Mouse (Mus musculus): ENCODE measurements around the gene Cdc42ep3. TPM values are rescaled to one million over a fixed set of nuclear protein-coding genes. Genes with fewer than 3 reads are reported as not detected.

Cdc42ep3 gene
- polyA plus RNA-seq, 1 experiment, result 19.5 TPM

DNA sequence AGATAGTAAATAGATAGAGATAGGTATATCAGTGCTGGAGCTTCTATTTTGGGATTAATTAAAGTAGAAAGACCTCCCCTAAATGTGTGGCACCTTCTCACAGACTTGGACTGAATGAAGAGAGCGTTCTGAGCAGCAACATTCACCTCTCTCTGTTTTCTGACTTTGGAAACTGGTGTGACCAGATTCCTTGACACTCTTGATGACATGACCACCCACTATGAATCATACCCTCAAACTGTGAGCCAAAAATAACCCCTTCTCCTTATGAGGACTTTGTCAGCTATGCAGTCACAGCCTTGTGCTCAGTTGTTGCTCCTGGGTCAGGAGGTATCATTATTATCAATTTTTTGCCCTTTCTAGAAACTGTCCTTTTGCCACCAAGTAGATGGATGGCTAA lies 55.0 kb downstream of the Cdc42ep3 start:
- Histone ChIP-seq H3K4me3 (ENCODE audit: insufficient read depth, low read length) (no peak overlapping the region), H3K4me1 (ENCODE audit: control insufficient read depth, insufficient read depth, low read length) (no peaks in the 10 kb centered on the region), H3K27ac (ENCODE audit: insufficient read depth, low read length) (no peak overlapping the region)
- TF ChIP-seq CTCF (IDR thresholded peaks at IDR 0.05; ENCODE audit: extremely low read depth, insufficient read depth, low read length) (no peak), POLR2A (IDR thresholded peaks at IDR 0.05; ENCODE audit: extremely low read depth, insufficient read depth, low read length) (no peak)

DNA sequence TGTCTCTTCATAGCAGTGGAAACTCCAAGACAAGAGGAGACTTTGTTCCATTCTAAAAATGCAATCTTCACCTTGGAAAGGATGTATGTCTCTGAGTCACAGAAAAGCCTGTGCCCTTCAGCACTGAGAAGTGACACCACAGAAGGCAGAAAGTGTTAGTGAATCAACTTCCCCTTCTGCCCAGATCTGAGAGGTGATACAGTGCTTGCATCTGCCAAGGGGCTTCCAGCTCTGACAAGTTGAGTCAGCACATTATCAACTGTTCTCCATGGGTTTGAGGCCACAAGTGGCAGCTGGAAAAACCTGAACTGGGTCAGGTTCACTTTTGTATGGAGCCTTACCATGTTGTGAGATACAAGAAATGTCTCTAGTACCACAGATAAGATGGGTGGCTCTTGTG lies 55.9 kb downstream of the Cdc42ep3 start:
- no peaks in the 10 kb centered on the region for H3K4me1 ChIP-seq (ENCODE audit: control insufficient read depth, insufficient read depth, low read length)
- H3K27ac ChIP-seq (ENCODE audit: insufficient read depth, low read length), result no peak overlapping the region
- TF ChIP-seq POLR2A (IDR thresholded peaks at IDR 0.05; ENCODE audit: extremely low read depth, insufficient read depth, low read length) (no peak), CTCF (IDR thresholded peaks at IDR 0.05; ENCODE audit: extremely low read depth, insufficient read depth, low read length) (no peak)
- no peak overlapping the region for H3K4me3 ChIP-seq (ENCODE audit: insufficient read depth, low read length)

DNA sequence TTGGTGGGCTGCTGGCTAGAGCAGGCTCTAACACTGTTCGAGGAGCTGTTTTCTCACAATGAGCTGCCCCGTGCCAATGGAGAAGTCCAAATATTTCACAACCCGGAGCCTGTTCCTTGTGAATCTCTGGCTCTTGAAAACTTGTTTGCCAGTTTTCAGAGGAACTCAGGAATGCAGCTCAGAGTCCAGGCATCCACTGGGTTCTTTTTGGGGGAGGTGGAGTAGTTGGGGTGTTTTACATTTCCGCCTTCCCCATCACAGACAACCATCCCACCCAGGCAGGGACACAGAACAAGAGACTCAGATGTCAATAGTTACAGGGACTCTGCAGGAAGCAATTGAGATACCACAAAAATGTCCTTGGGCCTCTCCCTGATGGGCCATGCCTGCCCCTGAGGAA lies 59.0 kb downstream of the Cdc42ep3 start:
- H3K27ac ChIP-seq (ENCODE audit: insufficient read depth, low read length), result no peak overlapping the region
- H3K4me1 ChIP-seq (ENCODE audit: control insufficient read depth, insufficient read depth, low read length), result no peaks in the 10 kb centered on the region
- TF ChIP-seq POLR2A (IDR thresholded peaks at IDR 0.05; ENCODE audit: extremely low read depth, insufficient read depth, low read length), result no peak
- TF ChIP-seq CTCF (IDR thresholded peaks at IDR 0.05; ENCODE audit: extremely low read depth, insufficient read depth, low read length), result no peak
- H3K4me3 ChIP-seq (ENCODE audit: insufficient read depth, low read length), result no peak overlapping the region

DNA sequence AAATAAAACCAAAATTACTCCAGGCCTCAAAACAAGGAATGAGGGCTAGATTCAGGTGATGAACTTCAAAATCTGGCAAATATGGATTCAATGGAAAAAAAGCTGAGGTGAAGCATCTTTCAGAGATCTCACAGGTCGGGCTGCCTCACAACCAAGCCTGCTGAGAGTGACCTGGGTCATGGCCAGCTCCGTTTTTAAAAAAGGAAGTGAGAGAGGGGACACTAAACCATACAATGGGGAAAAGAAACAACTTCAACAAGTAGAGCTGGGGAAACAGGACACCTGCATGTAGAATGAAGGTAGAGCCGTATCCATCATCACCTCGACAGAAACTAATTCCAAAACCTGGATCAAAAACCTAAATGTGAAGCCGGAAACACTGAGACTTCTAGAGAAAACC lies 63.2 kb downstream of the Cdc42ep3 start:
- Histone ChIP-seq H3K4me3 (ENCODE audit: insufficient read depth, low read length) (no peak overlapping the region), H3K4me1 (ENCODE audit: control insufficient read depth, insufficient read depth, low read length) (peaks cover 2% of the 10 kb centered on the region; the same call in 1 of the 2 replicates), H3K27ac (ENCODE audit: insufficient read depth, low read length) (no peak overlapping the region)
- TF ChIP-seq POLR2A (IDR thresholded peaks at IDR 0.05; ENCODE audit: extremely low read depth, insufficient read depth, low read length) (no peak), CTCF (IDR thresholded peaks at IDR 0.05; ENCODE audit: extremely low read depth, insufficient read depth, low read length) (no peak)

DNA sequence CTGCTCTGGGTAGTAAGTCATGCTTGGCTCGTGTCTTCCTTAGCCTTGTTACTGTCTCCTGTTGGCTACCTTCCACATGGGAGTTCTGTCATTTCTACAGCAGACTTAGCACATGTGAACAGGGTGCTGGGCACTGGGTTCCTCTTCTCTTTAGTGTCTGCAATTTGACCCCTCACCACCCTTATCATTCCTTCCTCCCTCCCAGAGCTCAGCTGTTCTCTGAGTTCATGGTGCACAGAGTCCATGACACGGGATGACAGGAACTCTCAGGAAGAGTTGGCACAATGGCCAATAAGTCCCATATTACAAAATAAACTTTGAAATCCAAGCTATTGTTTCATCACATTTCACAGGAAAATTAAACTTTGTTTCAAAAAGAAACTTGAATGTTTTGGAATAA lies 64.2 kb downstream of the Cdc42ep3 start:
- Histone ChIP-seq H3K4me3 (ENCODE audit: insufficient read depth, low read length) (no peak overlapping the region), H3K4me1 (ENCODE audit: control insufficient read depth, insufficient read depth, low read length) (peaks cover 2% of the 10 kb centered on the region; the same call in 1 of the 2 replicates), H3K27ac (ENCODE audit: insufficient read depth, low read length) (no peak overlapping the region)
- TF ChIP-seq POLR2A (IDR thresholded peaks at IDR 0.05; ENCODE audit: extremely low read depth, insufficient read depth, low read length) (no peak), CTCF (IDR thresholded peaks at IDR 0.05; ENCODE audit: extremely low read depth, insufficient read depth, low read length) (no peak)

DNA sequence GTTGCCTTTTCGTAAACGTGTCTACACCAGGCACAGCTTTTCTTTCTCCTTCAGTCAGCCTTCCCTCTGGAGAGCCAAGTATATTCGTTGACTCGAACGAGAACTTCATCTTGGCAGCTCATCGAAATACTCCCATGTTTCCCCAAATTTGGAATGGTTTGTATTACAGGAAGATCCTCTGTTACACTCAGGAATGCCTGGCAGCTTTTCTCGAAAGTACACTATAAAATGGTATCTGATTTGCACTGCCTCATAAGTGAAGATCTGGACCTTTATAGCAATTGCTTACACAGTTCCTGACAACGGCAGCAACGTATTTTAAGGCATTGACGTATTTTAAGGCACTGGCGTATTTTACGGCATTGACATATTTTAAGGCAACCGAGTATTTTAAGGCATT lies 67.6 kb downstream of the Cdc42ep3 start:
- H3K4me1 ChIP-seq (ENCODE audit: control insufficient read depth, insufficient read depth, low read length), result peaks cover 5% of the 10 kb centered on the region
- peak overlapping the region; percentile 22; the same call in 1 of the 2 replicates for H3K27ac ChIP-seq (ENCODE audit: insufficient read depth, low read length)
- TF ChIP-seq CTCF (IDR thresholded peaks at IDR 0.05; ENCODE audit: extremely low read depth, insufficient read depth, low read length), result no peak
- TF ChIP-seq POLR2A (IDR thresholded peaks at IDR 0.05; ENCODE audit: extremely low read depth, insufficient read depth, low read length), result no peak
- peak overlapping the region; percentile 33 for H3K4me3 ChIP-seq (ENCODE audit: insufficient read depth, low read length)

DNA sequence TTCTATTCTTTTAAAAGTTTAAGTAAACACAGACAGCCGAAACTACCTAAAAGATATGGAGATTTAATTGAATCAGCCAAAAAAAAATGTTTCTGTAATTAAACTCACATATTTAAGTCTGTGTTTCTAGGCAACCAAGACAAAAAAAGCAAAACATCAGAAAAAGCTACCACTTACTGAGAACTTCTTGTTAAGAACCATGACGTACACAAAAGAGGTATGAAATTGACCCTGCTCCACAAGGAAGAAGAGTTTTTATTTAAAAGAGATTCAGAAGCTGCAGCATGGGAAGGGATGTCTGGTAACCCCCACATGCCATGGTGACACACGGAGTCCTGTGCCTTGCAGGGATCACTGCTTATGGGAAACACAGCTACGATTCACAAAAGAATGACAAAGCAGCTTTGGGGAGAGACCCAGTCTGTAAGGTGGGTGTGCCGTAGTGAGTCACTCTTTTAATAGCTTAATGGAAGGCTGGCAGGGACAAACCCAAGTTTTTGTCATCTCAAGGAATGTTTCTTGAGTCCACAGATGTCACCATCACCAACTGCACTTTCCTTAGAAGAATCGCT lies 69.8 kb downstream of the Cdc42ep3 start:
- TF ChIP-seq CTCF (IDR thresholded peaks at IDR 0.05; ENCODE audit: extremely low read depth, insufficient read depth, low read length) (no peak), POLR2A (IDR thresholded peaks at IDR 0.05; ENCODE audit: extremely low read depth, insufficient read depth, low read length) (no peak)
- Histone ChIP-seq H3K27ac (ENCODE audit: insufficient read depth, low read length) (no peak overlapping the region), H3K4me3 (ENCODE audit: insufficient read depth, low read length) (no peak overlapping the region), H3K4me1 (ENCODE audit: control insufficient read depth, insufficient read depth, low read length) (peaks cover 5% of the 10 kb centered on the region)

Data from cortical plate, adult 2 months (tissue).